Mouse (Mus musculus) cerebellum, adult 9-11 months (tissue): ENCODE measurements around the gene Trim27.

Experiments
- DNase-seq: peaks from one replicate; pipeline ENCODE4 v3.0.0; 2022

Trim27 gene

GRCm38 (mm10) chr13:21221656-21222462, 42.6 kb downstream of the Trim27 start:
- no peak for DNase-seq

- peak; percentile 89 for DNase-seq
Observed at GRCm38 (mm10) chr13:21222463-21223022, 43.3 kb downstream of the Trim27 start.

- no peak for DNase-seq
Observed at GRCm38 (mm10) chr13:21223242-21223655, 44.0 kb downstream of the Trim27 start.

- no peak for DNase-seq
Observed at GRCm38 (mm10) chr13:21224376-21224775, 45.1 kb downstream of the Trim27 start.

GRCm38 (mm10) chr13:21225206-21225605, 46.0 kb downstream of the Trim27 start:
- no peak for DNase-seq

GRCm38 (mm10) chr13:21226031-21226430, 46.8 kb downstream of the Trim27 start:
- DNase-seq, result no peak

- peak; percentile 84 for DNase-seq
Observed at GRCm38 (mm10) chr13:21233732-21234705, 54.8 kb downstream of the Trim27 start.

GRCm38 (mm10) chr13:21236714-21237113, 57.5 kb downstream of the Trim27 start:
- DNase-seq, result no peak

GRCm38 (mm10) chr13:21237161-21237560, 57.9 kb downstream of the Trim27 start:
- DNase-seq, result no peak

- no peak for DNase-seq
Observed at GRCm38 (mm10) chr13:21240788-21241187, 61.5 kb downstream of the Trim27 start.

GRCm38 (mm10) chr13:21242408-21243125, 63.3 kb downstream of the Trim27 start:
- DNase-seq, result no peak

- DNase-seq, result no peak
Observed at GRCm38 (mm10) chr13:21243196-21243595, 64.0 kb downstream of the Trim27 start.

GRCm38 (mm10) chr13:21244089-21244488, 64.8 kb downstream of the Trim27 start:
- no peak for DNase-seq
